Mouse (Mus musculus) CD4-positive helper T cell, adult 2 months (primary cell): ENCODE results near the gene Rae1.

ENCODE experiments used
- DNase-seq: peaks from one replicate; pipeline ENCODE4 v3.0.0-alpha.2; 2012; ENCODE audit warnings: low read depth, missing footprints, low spot score

Rae1 gene

GRCm38 (mm10) chr2:172999630-173000284 lies at the start of gene Rae1:
Gene Rae1, plus strand, starts transcription at chr2:173000117.
- peak; percentile 99 for DNase-seq

GRCm38 (mm10) chr2:172950119-172950676 lies 49.7 kb upstream of the Rae1 start:
- DNase-seq, result no peak

GRCm38 (mm10) chr2:172950722-172951121 lies 49.2 kb upstream of the Rae1 start:
- DNase-seq, result no peak

- DNase-seq, result no peak
These were observed 47.9 kb upstream of the Rae1 start for GRCm38 (mm10) chr2:172951976-172952375.

- DNase-seq, result no peak
These were observed 41.3 kb upstream of the Rae1 start for GRCm38 (mm10) chr2:172958579-172958978.

GRCm38 (mm10) chr2:172959006-172959768 lies 40.7 kb upstream of the Rae1 start:
- DNase-seq, result no peak

GRCm38 (mm10) chr2:172960350-172960749 lies 39.6 kb upstream of the Rae1 start:
- no peak for DNase-seq

GRCm38 (mm10) chr2:172961211-172961610 lies 38.7 kb upstream of the Rae1 start:
- DNase-seq, result no peak

GRCm38 (mm10) chr2:172965249-172965648 lies 34.7 kb upstream of the Rae1 start:
- no peak for DNase-seq

GRCm38 (mm10) chr2:172966480-172966879 lies 33.4 kb upstream of the Rae1 start:
- peak; percentile 31 for DNase-seq

- no peak for DNase-seq
These were observed 28.1 kb upstream of the Rae1 start for GRCm38 (mm10) chr2:172971865-172972264.

- no peak for DNase-seq
These were observed 25.9 kb upstream of the Rae1 start for GRCm38 (mm10) chr2:172973806-172974565.

- no peak for DNase-seq
These were observed 25.2 kb upstream of the Rae1 start for GRCm38 (mm10) chr2:172974701-172975100.

- no peak for DNase-seq
These were observed 24.8 kb upstream of the Rae1 start for GRCm38 (mm10) chr2:172975159-172975558.

- peak; percentile 72 for DNase-seq
These were observed 23.2 kb upstream of the Rae1 start for GRCm38 (mm10) chr2:172976661-172977238.

GRCm38 (mm10) chr2:172977409-172978130 lies 22.3 kb upstream of the Rae1 start, which contains the start of gene Spo11:
Gene Spo11, plus strand, starts transcription at chr2:172977700.
- DNase-seq, result peak; percentile 86

GRCm38 (mm10) chr2:172978131-172978633 lies 21.7 kb upstream of the Rae1 start:
- DNase-seq, result peak; percentile 68

- no peak for DNase-seq
These were observed 20.1 kb upstream of the Rae1 start for GRCm38 (mm10) chr2:172979666-172980345.

- no peak for DNase-seq
These were observed 16.9 kb upstream of the Rae1 start for GRCm38 (mm10) chr2:172982776-172983561.
